Mouse (Mus musculus) stomach, postnatal 0 days (tissue): Measurements from ENCODE around the gene Rita1. TPM values are rescaled to one million over a fixed set of nuclear protein-coding genes. Genes with fewer than 3 reads are reported as not detected.

Source experiments
- ATAC-seq: fragments of 200-750 bp; cut with Nextera tagmentation; 2 replicates; pipeline ENCODE4 v1.8.0; 2017; ENCODE audit not compliant: low FRiP score, low TSS enrichment
- DNase-seq: peaks from one replicate; pipeline ENCODE4 v3.0.0-alpha.2; 2016; ENCODE audit warnings: low spot score
- H3K27ac ChIP-seq: fragments of 300-500 bp; sonication (generic); replicated peaks from 2 replicates; pipeline ENCODE4 v1.5.1; 2014; ENCODE audit warnings: mild to moderate bottlenecking, control low read depth
- H3K27me3 ChIP-seq: fragments of 300-500 bp; sonication (generic); 2 replicates; pipeline ENCODE4 v1.6.1; 2014; ENCODE audit warnings: low read length; ENCODE audit not compliant: control insufficient read depth, insufficient read depth
- H3K36me3 ChIP-seq: fragments of 300-500 bp; sonication (generic); 2 replicates; pipeline ENCODE4 v1.6.1; 2014; ENCODE audit warnings: low read length, mixed read lengths; ENCODE audit not compliant: control insufficient read depth, insufficient read depth
- H3K4me1 ChIP-seq: fragments of 300-500 bp; sonication (generic); replicated peaks from 2 replicates; pipeline ENCODE4 v1.6.1; 2014; ENCODE audit warnings: antibody characterized with exemption; ENCODE audit not compliant: control insufficient read depth, insufficient read depth
- H3K4me2 ChIP-seq: fragments of 300-500 bp; sonication (generic); replicated peaks from 2 replicates; pipeline ENCODE4 v1.6.1; 2014; ENCODE audit warnings: low read depth, mild to moderate bottlenecking, control low read depth, moderate library complexity
- H3K4me3 ChIP-seq: fragments of 300-500 bp; sonication (generic); 2 replicates; pipeline ENCODE4 v1.5.1; 2014; ENCODE audit warnings: low read depth, low read length, control low read depth
- H3K9ac ChIP-seq: fragments of 300-500 bp; sonication (generic); 2 replicates; pipeline ENCODE4 v1.6.1; 2014; ENCODE audit warnings: mild to moderate bottlenecking, low read length, control low read depth, mixed read lengths
- H3K9me3 ChIP-seq: fragments of 300-500 bp; sonication (generic); 2 replicates; pipeline ENCODE4 v1.6.1; 2016; ENCODE audit warnings: low read length; ENCODE audit not compliant: control insufficient read depth
- CTCF ChIP-seq: IDR thresholded peaks from 2 replicates; pipeline ENCODE4 v1.5.1; 2016; ENCODE audit warnings: antibody characterized with exemption, low read depth, mild to moderate bottlenecking, moderate library complexity
- EP300 ChIP-seq: optimal IDR thresholded peaks from 2 replicates; pipeline ENCODE3; 2016; ENCODE audit warnings: antibody characterized with exemption
- WGBS: fragments of 180-500 bp; shearing (Covaris S2); extraction: QIAGEN DNeasy Blood & Tissue Kit; methylation state at CpG from one replicate; pipeline ENCODE4 v1.1.7; 2014; 5-methylcytosine and 5-hydroxymethylcytosine counted together
- polyA plus RNA-seq: library from polyadenylated mRNA; unstranded; fragments of >200 nt; fragmentation: Nextera tagmentation; extraction: Ambion mirVana; gene quantifications from 2 replicates; pipeline ENCODE4 v1.2.1, GENCODE M21; 2015

Gene Rita1
- polyA plus RNA-seq, 1 experiment from 2014 or later: 12.1 TPM

GRCm38 (mm10) chr5:120602210-120602609 is 10.2 kb downstream of the Rita1 start:
- H3K27me3 ChIP-seq: no peaks in the 10 kb centered on the region
- no peaks in the 10 kb centered on the region for H3K9me3 ChIP-seq
- no peak for TF ChIP-seq EP300
- no peak for TF ChIP-seq CTCF
- no peak overlapping the region for H3K9ac ChIP-seq
- no peak overlapping the region for H3K27ac ChIP-seq
- WGBS: 93% methylated on average over 12 of the region's 12 CpGs
- no peak overlapping the region for H3K4me2 ChIP-seq
- no peak for ATAC-seq
- no peak for DNase-seq
- no peak overlapping the region for H3K4me3 ChIP-seq
- H3K4me1 ChIP-seq: no peaks in the 10 kb centered on the region
- no peaks in the 10 kb centered on the region for H3K36me3 ChIP-seq

DNA sequence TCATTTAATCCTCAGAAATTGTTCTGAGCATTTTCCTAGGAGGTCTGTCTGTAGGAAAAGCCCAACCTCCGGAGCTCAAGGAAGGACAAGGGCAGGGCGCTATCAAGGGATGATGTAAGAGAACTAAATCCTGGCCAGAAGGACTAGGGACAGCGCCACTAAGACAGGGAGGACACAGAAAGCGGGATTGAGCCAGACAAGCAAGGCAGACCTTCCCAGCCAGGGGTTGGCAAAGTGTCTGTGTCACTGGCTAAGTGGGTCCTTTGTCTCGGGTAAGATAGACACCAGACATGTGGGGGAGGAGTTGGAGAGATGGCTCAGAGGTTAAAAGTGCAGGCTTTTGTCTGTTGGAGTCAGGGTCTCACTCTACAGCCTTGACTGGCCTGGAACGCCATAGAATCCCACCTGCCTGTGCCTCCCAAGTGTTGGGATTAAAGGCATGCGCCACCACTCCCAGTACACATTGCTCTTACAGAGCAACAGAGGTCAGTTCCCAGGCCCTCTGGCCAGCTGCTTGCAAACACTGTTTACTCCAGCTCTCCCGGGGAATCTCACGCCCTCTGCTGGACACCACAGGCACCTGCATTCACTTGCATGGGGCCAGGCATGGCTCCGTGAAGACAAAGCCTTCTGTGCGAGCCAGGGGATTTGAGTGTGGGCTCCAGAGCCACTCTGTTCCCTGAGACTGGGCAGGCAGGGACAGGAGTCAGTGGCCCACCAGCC is 11.3 kb downstream of the Rita1 start:
- Histone ChIP-seq H3K27me3 (no peaks in the 10 kb centered on the region), H3K9ac (no peak overlapping the region), H3K4me3 (no peak overlapping the region), H3K4me1 (no peaks in the 10 kb centered on the region), H3K27ac (no peak overlapping the region), H3K36me3 (no peaks in the 10 kb centered on the region), H3K9me3 (no peaks in the 10 kb centered on the region), H3K4me2 (no peak overlapping the region)
- 48% methylated on average over 11 of the region's 11 CpGs for WGBS
- TF ChIP-seq CTCF: peak; percentile 71
- TF ChIP-seq EP300: no peak
- ATAC-seq: no peak
- peak; percentile 40 for DNase-seq

- H3K9ac ChIP-seq: no peak overlapping the region
- WGBS: 81% methylated on average over 6 of the region's 6 CpGs
- H3K4me1 ChIP-seq: no peaks in the 10 kb centered on the region
- H3K4me2 ChIP-seq: no peak overlapping the region
- no peak overlapping the region for H3K4me3 ChIP-seq
- H3K27me3 ChIP-seq: no peaks in the 10 kb centered on the region
- ATAC-seq: no peak
- no peak for TF ChIP-seq EP300
- no peak for TF ChIP-seq CTCF
- H3K9me3 ChIP-seq: no peaks in the 10 kb centered on the region
- DNase-seq: no peak
- no peaks in the 10 kb centered on the region for H3K36me3 ChIP-seq
- H3K27ac ChIP-seq: no peak overlapping the region
Observed at GRCm38 (mm10) chr5:120599625-120600024, 12.8 kb downstream of the Rita1 start.

DNA sequence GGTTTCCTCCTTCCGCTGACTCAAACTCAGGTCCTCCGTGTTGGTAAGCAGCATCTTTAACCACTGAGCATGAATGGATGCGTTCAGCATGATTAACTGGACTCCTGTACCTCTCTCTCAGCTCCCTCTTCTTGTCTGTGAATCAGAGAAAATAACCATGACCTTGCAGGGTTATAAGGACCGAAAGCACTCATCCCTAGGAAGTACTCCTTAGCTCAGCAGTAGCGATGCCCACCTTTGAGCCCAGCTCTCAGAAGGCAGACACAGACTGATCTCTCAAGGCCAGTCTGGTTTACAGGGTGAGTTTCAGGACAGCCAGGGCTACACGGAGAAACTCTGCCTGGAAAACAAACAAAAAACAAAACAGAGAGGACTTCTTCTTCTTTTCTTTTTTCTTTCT is 17.9 kb downstream of the Rita1 start:
- Histone ChIP-seq H3K4me3 (no peak overlapping the region), H3K27ac (no peak overlapping the region), H3K4me1 (no peaks in the 10 kb centered on the region), H3K27me3 (no peaks in the 10 kb centered on the region), H3K36me3 (no peaks in the 10 kb centered on the region), H3K4me2 (no peak overlapping the region), H3K9me3 (no peaks in the 10 kb centered on the region), H3K9ac (no peak overlapping the region)
- DNase-seq (no peak), ATAC-seq (no peak)
- WGBS: 83% methylated on average over 6 of the region's 6 CpGs
- TF ChIP-seq EP300 (no peak), CTCF (no peak)

GRCm38 (mm10) chr5:120592141-120592540 is 20.2 kb downstream of the Rita1 start:
- no peak overlapping the region for H3K4me2 ChIP-seq
- no peak overlapping the region for H3K4me3 ChIP-seq
- TF ChIP-seq EP300 (no peak), CTCF (peak; percentile 58)
- no peaks in the 10 kb centered on the region for H3K27me3 ChIP-seq
- H3K36me3 ChIP-seq: no peaks in the 10 kb centered on the region
- peaks cover 2% of the 10 kb centered on the region; the same call in 1 of the 2 replicates for H3K4me1 ChIP-seq
- H3K27ac ChIP-seq: no peak overlapping the region
- peak; percentile 19 for DNase-seq
- 68% methylated on average over 7 of the region's 7 CpGs for WGBS
- no peak for ATAC-seq
- H3K9me3 ChIP-seq: no peaks in the 10 kb centered on the region
- no peak overlapping the region for H3K9ac ChIP-seq

DNA sequence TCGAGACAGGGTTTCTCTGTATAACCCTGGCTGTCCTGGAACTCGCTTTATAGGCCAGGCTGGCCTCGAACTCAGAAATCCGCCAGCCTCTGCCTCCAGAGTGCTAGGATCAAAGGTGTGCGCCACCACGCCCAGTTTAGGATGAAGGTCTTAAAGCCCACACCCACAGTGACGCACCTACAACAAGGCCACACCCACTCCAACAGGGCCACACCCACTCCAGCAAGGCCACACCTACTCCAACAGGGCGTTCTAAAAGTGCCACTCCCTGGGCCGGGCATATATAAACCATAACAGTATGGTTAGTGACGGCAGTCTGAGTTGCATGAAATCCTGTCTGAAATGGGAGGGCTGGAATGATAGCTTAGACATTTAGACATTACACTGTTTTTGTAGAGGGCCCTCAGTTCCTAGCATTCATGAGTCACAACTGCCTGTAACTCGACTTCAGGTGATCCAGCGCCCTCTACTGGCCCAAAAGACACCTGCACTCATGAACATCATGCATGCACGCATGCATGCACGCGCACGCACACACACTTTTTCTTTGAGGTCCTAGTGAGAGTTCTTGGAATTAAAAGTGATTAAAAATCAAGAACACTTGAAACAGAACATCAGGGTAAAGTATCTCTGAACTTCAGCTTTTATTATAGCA is 21.9 kb downstream of the Rita1 start:
- no peak overlapping the region for H3K4me3 ChIP-seq
- H3K4me2 ChIP-seq: no peak overlapping the region
- no peaks in the 10 kb centered on the region for H3K9me3 ChIP-seq
- no peak for ATAC-seq
- no peak overlapping the region for H3K9ac ChIP-seq
- no peak overlapping the region for H3K27ac ChIP-seq
- H3K4me1 ChIP-seq: peaks cover 2% of the 10 kb centered on the region; the same call in 1 of the 2 replicates
- 65% methylated on average over 16 of the region's 16 CpGs for WGBS
- H3K27me3 ChIP-seq: no peaks in the 10 kb centered on the region
- TF ChIP-seq CTCF: peak; percentile 69
- no peak for TF ChIP-seq EP300
- H3K36me3 ChIP-seq: no peaks in the 10 kb centered on the region
- peak; percentile 52 for DNase-seq
